Mouse (Mus musculus): ENCODE data around the gene Pkhd1.

DNA sequence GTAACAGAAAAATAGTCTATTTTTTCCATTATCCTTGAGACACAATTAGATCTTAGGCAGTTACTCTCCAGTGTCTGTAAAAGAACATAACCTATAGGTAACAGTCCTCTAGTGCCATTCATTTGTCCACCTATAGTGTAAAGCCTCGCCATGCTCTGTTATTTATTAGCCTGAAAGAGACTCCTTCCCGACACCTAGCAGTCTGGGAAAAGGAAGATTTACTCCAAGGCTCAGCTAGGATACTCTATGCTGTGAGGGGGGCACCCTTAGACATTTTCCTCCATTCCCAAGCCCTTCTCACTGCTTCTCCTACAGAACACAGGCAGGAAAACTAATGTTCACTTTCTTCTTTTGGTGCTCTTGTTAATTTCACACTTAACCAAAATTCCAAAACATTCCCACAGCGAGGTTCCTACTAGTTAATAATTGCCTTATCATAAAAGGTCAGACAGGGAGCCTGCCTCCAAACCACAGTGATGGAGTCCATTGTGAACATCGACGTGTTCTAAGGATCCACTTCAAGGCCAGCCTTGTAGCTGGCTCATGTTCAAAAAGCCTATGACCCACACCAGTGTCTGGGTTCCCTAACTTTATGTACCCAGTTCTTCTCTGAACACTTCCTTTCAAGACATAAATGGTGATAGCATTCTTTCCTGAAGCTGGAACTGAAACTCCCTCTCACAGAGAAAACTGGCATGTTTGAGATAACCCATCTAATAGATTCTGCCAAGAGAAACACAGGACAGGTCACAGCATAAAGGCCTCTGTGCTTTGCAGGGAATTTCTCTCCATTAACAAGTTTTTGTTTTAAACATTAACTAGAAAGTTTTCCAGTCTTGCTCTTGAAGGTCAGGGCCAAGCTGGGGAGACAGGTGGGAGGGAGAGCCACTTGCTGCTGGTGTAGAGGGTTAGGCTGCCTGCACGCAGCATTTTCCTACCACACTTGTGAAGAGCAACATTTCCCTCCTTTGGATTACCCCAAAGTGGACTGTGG is 35.9 kb upstream of the Pkhd1 start:
- TF ChIP-seq EP300 (IDR thresholded peaks at IDR 0.05; ENCODE audit: low read depth) = no peak
- TF ChIP-seq CTCF (IDR thresholded peaks at IDR 0.05; ENCODE audit: low read depth) = no peak
